Mouse (Mus musculus) myocyte (in vitro differentiated cells): Measurements from ENCODE around the gene Arhgef19. TPM values are rescaled to one million over a fixed set of nuclear protein-coding genes. Genes with fewer than 3 reads are reported as not detected.
A peak's percentile ranks its signal among the peaks of the same experiment; 100 is the strongest.

ENCODE experiments used
- H3K27me3 ChIP-seq: one replicate; pipeline ENCODE4 v1.6.1; 2011; ENCODE audit not compliant: control insufficient read depth, insufficient read depth, insufficient read length
- H3K36me3 ChIP-seq: one replicate; pipeline ENCODE4 v1.6.1; 2011; ENCODE audit not compliant: control insufficient read depth, insufficient read depth
- H3K4me2 ChIP-seq: one replicate; pipeline ENCODE4 v1.6.1; 2011; ENCODE audit warnings: low read depth, control low read depth
- H3K4me3 ChIP-seq: one replicate; pipeline ENCODE4 v1.5.1; 2011; ENCODE audit warnings: mild to moderate bottlenecking, control low read depth, moderate library complexity
- H3K79me2 ChIP-seq: one replicate; pipeline ENCODE4 v1.6.1; 2011; ENCODE audit not compliant: control insufficient read depth, insufficient read depth
- H3ac ChIP-seq: one replicate; pipeline ENCODE4 v1.6.1; 2011; ENCODE audit not compliant: control insufficient read depth, insufficient read length
- CEBPB ChIP-seq: IDR thresholded peaks from 2 replicates; pipeline ENCODE4 v1.6.1; 2011; ENCODE audit warnings: mild to moderate bottlenecking, moderate library complexity; ENCODE audit not compliant: poor library complexity, insufficient read depth, severe bottlenecking
- E2F4 ChIP-seq: IDR thresholded peaks from one replicate; pipeline ENCODE4 v1.6.1; 2011; ENCODE audit warnings: mild to moderate bottlenecking, control low read depth, moderate library complexity; ENCODE audit not compliant: insufficient read depth
- MAX ChIP-seq: IDR thresholded peaks from one replicate; pipeline ENCODE4 v1.6.1; 2011; ENCODE audit warnings: low read depth, mild to moderate bottlenecking, control low read depth
- MYOD1 ChIP-seq, 3 experiments: IDR thresholded peaks; one replicate each; pipeline ENCODE4 v1.6.1; 2011; ENCODE audit warnings: control low read depth in 2 of 3, low read depth in 2 of 3, mild to moderate bottlenecking in 2 of 3, moderate library complexity in 1 of 3; ENCODE audit not compliant: insufficient read length in 2 of 3, control insufficient read depth in 1 of 3
- MYOG ChIP-seq, 3 experiments: IDR thresholded peaks; one replicate each; pipeline ENCODE4 v1.6.1; 2011; ENCODE audit warnings: control low read depth in 2 of 3, low read depth in 2 of 3, mild to moderate bottlenecking in 2 of 3; ENCODE audit not compliant: insufficient read length in 2 of 3, control insufficient read depth in 1 of 3, insufficient read depth in 1 of 3
- POLR2A ChIP-seq: IDR thresholded peaks from one replicate; pipeline ENCODE4 v1.6.1; 2011; ENCODE audit warnings: low read depth, mild to moderate bottlenecking, control low read depth, moderate library complexity; ENCODE audit not compliant: insufficient read length
- POLR2AphosphoS2 ChIP-seq: IDR thresholded peaks from one replicate; pipeline ENCODE4 v1.6.1; 2011; ENCODE audit warnings: low read depth, control low read depth; ENCODE audit not compliant: insufficient read length
- REST ChIP-seq: IDR thresholded peaks from one replicate; pipeline ENCODE4 v1.6.1; 2011; ENCODE audit warnings: mild to moderate bottlenecking, control low read depth, moderate library complexity; ENCODE audit not compliant: insufficient read depth, insufficient read length
- SRF ChIP-seq: IDR thresholded peaks from one replicate; pipeline ENCODE4 v1.6.1; 2011; ENCODE audit warnings: low read depth; ENCODE audit not compliant: control insufficient read depth, insufficient read length
- TCF12 ChIP-seq: IDR thresholded peaks from one replicate; pipeline ENCODE4 v1.6.1; 2011; ENCODE audit warnings: mild to moderate bottlenecking, control low read depth; ENCODE audit not compliant: poor library complexity, insufficient read depth, severe bottlenecking
- TCF3 ChIP-seq: IDR thresholded peaks from one replicate; pipeline ENCODE4 v1.6.1; 2011; ENCODE audit warnings: low read depth, control low read depth; ENCODE audit not compliant: insufficient read length
- USF1 ChIP-seq: IDR thresholded peaks from one replicate; pipeline ENCODE4 v1.6.1; 2011; ENCODE audit warnings: low read depth, mild to moderate bottlenecking, control low read depth, moderate library complexity
- polyA plus RNA-seq: library from polyadenylated mRNA; unstranded; fragments of >200 nt; fragmentation: generic; extraction: Trizol; gene quantifications from one replicate; pipeline ENCODE4 v1.2.1, GENCODE M21; 2012; ENCODE audit warnings: missing spikeins

The Arhgef19 gene
- polyA plus RNA-seq, 1 experiment, result 28.6 TPM

DNA sequence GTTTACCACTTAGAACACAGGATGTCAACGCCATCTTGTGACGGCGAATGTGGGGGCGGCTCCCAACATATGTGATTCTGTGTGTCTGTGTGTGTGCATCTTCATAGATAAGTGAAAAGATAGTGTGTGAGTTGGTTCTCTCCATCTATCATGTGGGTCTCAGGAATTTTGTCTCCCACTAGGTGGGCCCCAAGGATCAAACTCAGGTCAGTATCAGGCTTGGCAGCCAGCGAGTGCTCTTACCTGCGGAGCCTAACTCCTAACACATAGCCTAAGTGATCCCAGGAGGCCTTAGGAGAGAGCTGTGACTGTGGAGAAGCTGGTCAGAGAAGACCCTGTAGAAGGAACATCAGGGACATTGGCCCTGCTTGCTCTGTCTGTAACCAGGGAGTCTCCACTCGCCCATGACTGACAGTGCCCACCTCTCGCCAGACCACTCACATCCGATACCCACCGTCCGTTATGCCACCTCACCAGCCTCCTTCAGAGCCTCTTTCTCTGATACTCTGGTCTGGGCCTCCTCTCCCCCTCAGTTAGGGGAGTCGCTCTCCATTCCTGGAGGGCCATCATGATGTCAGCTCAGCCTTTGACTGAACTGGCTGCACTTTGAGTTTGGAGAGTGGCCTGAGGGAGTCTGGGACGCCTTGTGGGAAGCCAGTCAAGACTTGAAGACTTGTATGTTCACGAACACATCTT, 28.6 kb upstream of the Arhgef19 start:
- no peaks in the 10 kb centered on the region for H3K36me3 ChIP-seq
- TF ChIP-seq CEBPB, result no peak
- no peak for TF ChIP-seq TCF12
- TF ChIP-seq SRF, result no peak
- no peak for TF ChIP-seq TCF3
- TF ChIP-seq POLR2A, result no peak
- TF ChIP-seq E2F4, result no peak
- TF ChIP-seq USF1, result no peak
- TF ChIP-seq MYOD1 (IDR thresholded peaks at IDR 0.05; ENCODE audit: control insufficient read depth in 1 of 3, insufficient read length in 2 of 3, low read depth in 2 of 3), result no peak
- TF ChIP-seq MAX, result no peak
- no peak for TF ChIP-seq MYOG (IDR thresholded peaks at IDR 0.05; ENCODE audit: control insufficient read depth in 1 of 3, insufficient read depth in 1 of 3, insufficient read length in 2 of 3, low read depth in 2 of 3)
- TF ChIP-seq REST, result no peak
- no peak for TF ChIP-seq POLR2AphosphoS2
- H3ac ChIP-seq, result no peak overlapping the region
- no peaks in the 10 kb centered on the region for H3K79me2 ChIP-seq
- no peaks in the 10 kb centered on the region for H3K27me3 ChIP-seq
- H3K4me3 ChIP-seq, result no peak overlapping the region
- H3K4me2 ChIP-seq, result no peak overlapping the region

DNA sequence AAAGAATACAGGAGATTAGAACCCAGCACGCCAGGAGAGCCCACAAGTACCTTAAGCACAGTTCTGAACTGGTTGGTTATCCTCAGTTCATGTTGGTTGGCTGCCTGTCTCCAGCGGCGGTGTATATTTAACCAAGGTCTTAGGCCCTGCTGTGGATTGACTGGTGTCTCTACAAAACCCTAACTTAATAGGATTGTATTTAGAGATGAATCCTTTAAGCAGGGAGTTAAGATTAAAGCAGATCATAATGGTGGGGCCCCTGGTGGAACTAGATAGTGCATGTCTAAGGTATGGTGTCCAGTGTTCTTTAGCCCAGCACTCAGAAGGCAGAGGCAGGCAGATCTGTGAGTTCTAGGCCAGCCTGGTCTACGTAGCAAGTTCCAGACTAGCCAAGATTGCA, 27.7 kb upstream of the Arhgef19 start:
- no peak for TF ChIP-seq SRF
- no peak for TF ChIP-seq MAX
- no peak for TF ChIP-seq MYOG (IDR thresholded peaks at IDR 0.05; ENCODE audit: control insufficient read depth in 1 of 3, insufficient read depth in 1 of 3, insufficient read length in 2 of 3, low read depth in 2 of 3)
- no peak for TF ChIP-seq POLR2A
- TF ChIP-seq USF1, result no peak
- no peak for TF ChIP-seq CEBPB
- TF ChIP-seq POLR2AphosphoS2, result no peak
- Histone ChIP-seq H3K36me3 (no peaks in the 10 kb centered on the region), H3K79me2 (no peaks in the 10 kb centered on the region), H3K4me2 (no peak overlapping the region), H3K27me3 (no peaks in the 10 kb centered on the region), H3ac (no peak overlapping the region), H3K4me3 (no peak overlapping the region)

DNA sequence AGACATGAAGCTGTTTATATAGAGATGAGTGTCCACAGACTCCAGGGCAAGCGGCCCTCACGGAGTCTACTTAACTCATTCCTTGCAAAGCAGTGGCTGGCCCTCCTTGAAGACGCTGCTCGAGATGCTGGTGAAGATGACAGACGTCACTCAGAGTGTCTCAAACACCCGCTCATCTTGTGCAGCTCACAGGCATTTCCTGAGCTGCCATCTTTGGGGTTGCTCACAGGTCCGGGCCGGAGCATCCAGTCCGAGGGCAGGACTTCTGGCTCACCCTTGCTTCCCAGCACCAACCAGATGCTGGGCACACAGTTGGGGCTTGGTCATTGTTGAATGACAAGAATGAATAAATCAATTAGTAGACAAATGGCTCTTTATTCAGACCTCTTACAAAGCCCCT, 26.4 kb upstream of the Arhgef19 start:
- Histone ChIP-seq H3K4me3 (peak overlapping the region; percentile 30), H3K36me3 (no peaks in the 10 kb centered on the region), H3ac (no peak overlapping the region), H3K4me2 (peak overlapping the region; percentile 95), H3K27me3 (no peaks in the 10 kb centered on the region), H3K79me2 (no peaks in the 10 kb centered on the region)
- TF ChIP-seq E2F4 (no peak), POLR2A (no peak), TCF3 (no peak), TCF12 (no peak), MAX (no peak), USF1 (no peak), SRF (no peak), REST (no peak), POLR2AphosphoS2 (no peak), MYOG (IDR thresholded peaks at IDR 0.05; ENCODE audit: control insufficient read depth in 1 of 3, insufficient read depth in 1 of 3, insufficient read length in 2 of 3, low read depth in 2 of 3) (no peak), MYOD1 (IDR thresholded peaks at IDR 0.05; ENCODE audit: control insufficient read depth in 1 of 3, insufficient read length in 2 of 3, low read depth in 2 of 3) (no peak), CEBPB (no peak)

GRCm38 (mm10) chr4:141213342-141213741, 26.0 kb upstream of the Arhgef19 start:
- Histone ChIP-seq H3K4me2 (peak overlapping the region; percentile 95), H3K4me3 (peak overlapping the region; percentile 30), H3ac (no peak overlapping the region), H3K27me3 (no peaks in the 10 kb centered on the region), H3K79me2 (no peaks in the 10 kb centered on the region), H3K36me3 (no peaks in the 10 kb centered on the region)
- TF ChIP-seq USF1 (no peak), SRF (no peak), POLR2A (no peak), CEBPB (no peak), POLR2AphosphoS2 (no peak), TCF12 (no peak), MAX (no peak), MYOD1 (IDR thresholded peaks at IDR 0.05; ENCODE audit: control insufficient read depth in 1 of 3, insufficient read length in 2 of 3, low read depth in 2 of 3) (no peak), REST (no peak)
